Mouse (Mus musculus) T-cell, adult 2 months (primary cell): ENCODE results near the gene Cacnb1.

Source experiments
- DNase-seq: peaks from one replicate; pipeline ENCODE4 v3.0.0; 2022; ENCODE audit warnings: low spot score

Gene Cacnb1

GRCm38 (mm10) chr11:98040975-98041374 is 18.1 kb upstream of the Cacnb1 start:
- no peak for DNase-seq

- DNase-seq: no peak
Measured at GRCm38 (mm10) chr11:98037871-98038270, 15.0 kb upstream of the Cacnb1 start.

GRCm38 (mm10) chr11:98035977-98036377 is 13.1 kb upstream of the Cacnb1 start:
- no peak for DNase-seq

GRCm38 (mm10) chr11:98034840-98035239 is 12.0 kb upstream of the Cacnb1 start:
- no peak for DNase-seq

- no peak for DNase-seq
Measured at GRCm38 (mm10) chr11:98034061-98034460, 11.2 kb upstream of the Cacnb1 start.

- DNase-seq: peak; percentile 64
Measured at GRCm38 (mm10) chr11:98031443-98031770, 8.6 kb upstream of the Cacnb1 start.

- no peak for DNase-seq
Measured at GRCm38 (mm10) chr11:98030701-98031442, 8.0 kb upstream of the Cacnb1 start.

- DNase-seq: no peak
Measured at GRCm38 (mm10) chr11:98027785-98028184, 5.0 kb upstream of the Cacnb1 start.

- peak; percentile 63 for DNase-seq
Measured at GRCm38 (mm10) chr11:98027297-98027688, 4.5 kb upstream of the Cacnb1 start.

- peak; percentile 86 for DNase-seq
Measured at GRCm38 (mm10) chr11:98026570-98027296, 3.9 kb upstream of the Cacnb1 start, which contains the start of gene Rpl19. Gene Rpl19, plus strand, starts transcription at chr11:98026710.

GRCm38 (mm10) chr11:98026248-98026569 is 3.4 kb upstream of the Cacnb1 start:
- no peak for DNase-seq

GRCm38 (mm10) chr11:98024516-98024915 is 1.7 kb upstream of the Cacnb1 start:
- no peak for DNase-seq

GRCm38 (mm10) chr11:98022253-98022554 is 630 bp downstream of the Cacnb1 start:
- no peak for DNase-seq

GRCm38 (mm10) chr11:98021565-98022252 is 1.1 kb downstream of the Cacnb1 start:
- no peak for DNase-seq

GRCm38 (mm10) chr11:98021118-98021517 is 1.7 kb downstream of the Cacnb1 start:
- DNase-seq: no peak

- no peak for DNase-seq
Measured at GRCm38 (mm10) chr11:98020710-98021109, 2.1 kb downstream of the Cacnb1 start.

GRCm38 (mm10) chr11:98019883-98020610 is 2.8 kb downstream of the Cacnb1 start:
- peak; percentile 38 for DNase-seq

- DNase-seq: peak; percentile 74
Measured at GRCm38 (mm10) chr11:98018858-98019641, 3.8 kb downstream of the Cacnb1 start.

- DNase-seq: no peak
Measured at GRCm38 (mm10) chr11:98018222-98018621, 4.6 kb downstream of the Cacnb1 start.

- DNase-seq: no peak
Measured at GRCm38 (mm10) chr11:98016824-98017223, 6.0 kb downstream of the Cacnb1 start.

- no peak for DNase-seq
Measured at GRCm38 (mm10) chr11:98016177-98016576, 6.7 kb downstream of the Cacnb1 start.

- no peak for DNase-seq
Measured at GRCm38 (mm10) chr11:98012831-98013230, 10.0 kb downstream of the Cacnb1 start.
